Mouse (Mus musculus) ES-E14 (cell line): ENCODE data around the gene Cys1. TPM values are rescaled to one million over a fixed set of nuclear protein-coding genes. Genes with fewer than 3 reads are reported as not detected.

ENCODE experiments used
- DNase-seq: peaks from one replicate; pipeline ENCODE4 v3.0.0-alpha.2; 2013; ENCODE audit warnings: low read depth, low spot score
- H3K27ac ChIP-seq: 2 replicates; pipeline ENCODE4 v1.5.1; 2012; ENCODE audit warnings: low read depth, mild to moderate bottlenecking, low read length, moderate library complexity, mixed read lengths; ENCODE audit not compliant: poor library complexity, insufficient read depth, severe bottlenecking
- H3K36me3 ChIP-seq: 2 replicates; pipeline ENCODE4 v1.6.1; 2012; ENCODE audit warnings: mild to moderate bottlenecking, low read length, moderate library complexity, mixed read lengths; ENCODE audit not compliant: control insufficient read depth, poor library complexity, insufficient read depth, severe bottlenecking
- H3K4me1 ChIP-seq, 2 experiments: fragments of 150-350 bp in 1 of 2; sonication (generic) in 1 of 2; 2 replicates each; pipeline ENCODE4 v1.6.1; 2012; ENCODE audit warnings: low read length in 2 of 2, mild to moderate bottlenecking in 1 of 2, mixed read lengths in 1 of 2; ENCODE audit not compliant: control insufficient read depth in 2 of 2, insufficient read depth in 2 of 2, poor library complexity in 1 of 2
- H3K4me3 ChIP-seq, 2 experiments: fragments of 150-350 bp in 1 of 2; sonication (generic) in 1 of 2; 2 replicates each; pipeline ENCODE4 v1.5.1; 2012; ENCODE audit warnings: low read length in 2 of 2, low read depth in 1 of 2, mild to moderate bottlenecking in 1 of 2, mixed read lengths in 1 of 2; ENCODE audit not compliant: insufficient read depth in 1 of 2, poor library complexity in 1 of 2, severe bottlenecking in 1 of 2
- H3K9ac ChIP-seq: 2 replicates; pipeline ENCODE4 v1.6.1; 2012; ENCODE audit warnings: low read depth, mild to moderate bottlenecking, low read length, mixed read lengths; ENCODE audit not compliant: poor library complexity, insufficient read depth, severe bottlenecking
- H3K9me3 ChIP-seq: fragments of 150-350 bp; sonication (generic); 2 replicates; pipeline ENCODE4 v1.6.1; 2012; ENCODE audit warnings: low read depth, mild to moderate bottlenecking, low read length; ENCODE audit not compliant: control insufficient read depth, insufficient read depth
- CHD2 ChIP-seq: IDR thresholded peaks from 2 replicates; pipeline ENCODE4 v1.6.1; 2014; ENCODE audit warnings: mild to moderate bottlenecking, low read depth, low read length, inconsistent platforms
- HCFC1 ChIP-seq: IDR thresholded peaks from 2 replicates; pipeline ENCODE4 v1.6.1; 2012; ENCODE audit warnings: low read length, inconsistent platforms, borderline replicate concordance; ENCODE audit not compliant: insufficient read depth
- MAFK ChIP-seq: IDR thresholded peaks from 2 replicates; pipeline ENCODE4 v1.6.1; 2014; ENCODE audit warnings: mild to moderate bottlenecking, low read depth, low read length, inconsistent platforms; ENCODE audit not compliant: insufficient read depth
- ZC3H11A ChIP-seq: IDR thresholded peaks from 2 replicates; pipeline ENCODE4 v1.6.1; 2012; ENCODE audit warnings: low read depth, mild to moderate bottlenecking, inconsistent platforms, low read length, borderline replicate concordance
- ZNF384 ChIP-seq: IDR thresholded peaks from 2 replicates; pipeline ENCODE4 v1.6.1; 2012; ENCODE audit warnings: low read depth, low read length, inconsistent platforms
- in situ Hi-C, 2 experiments: fragments of 600-800 bp; cut with MboI; formaldehyde crosslinking; loops; one replicate each; pipeline ENCODE4 v1.15.1; 2025; ENCODE audit warnings: low sequenced_read_pairs in 2 of 2, inconsistent platforms in 1 of 2; ENCODE audit not compliant: unreplicated experiment in 2 of 2
- total RNA-seq: library from RNA; depleted of rRNA; stranded (reverse); fragments of 300-350 nt; gene quantifications from 2 replicates; pipeline ENCODE4 v1.2.3, GENCODE M21; 2012

The Cys1 gene
- total RNA-seq, 1 experiment: not detected

- H3K27ac ChIP-seq: no peak overlapping the region
Observed at GRCm38 (mm10) chr12:24716721-24717301, 35.2 kb upstream of the Cys1 start.

GRCm38 (mm10) chr12:24715268-24715896, 33.8 kb upstream of the Cys1 start:
- no peak overlapping the region for H3K4me3 ChIP-seq
- TF ChIP-seq ZNF384: no peak
- TF ChIP-seq HCFC1: no peak
- no peak for TF ChIP-seq MAFK
- TF ChIP-seq ZC3H11A: no peak
- TF ChIP-seq CHD2: no peak
- in situ Hi-C loops: loop anchor here (10.0 kb wide), 2 partner anchors 229 to 239 kb away; no protein-coding TSS in a partner anchor
- H3K36me3 ChIP-seq: peaks cover 28% of the 10 kb centered on the region
- no peaks in the 10 kb centered on the region for H3K9me3 ChIP-seq
- peaks cover 3 to 8% of the 10 kb centered on the region in 2 experiments; a peak in 3 of 4 replicates for H3K4me1 ChIP-seq
- H3K27ac ChIP-seq: no peak overlapping the region
- no peak for DNase-seq
- no peak overlapping the region for H3K9ac ChIP-seq

More at GRCm38 (mm10) chr12:24716721-24717301, 35.2 kb upstream of the Cys1 start:
- no peak for DNase-seq
- no peak overlapping the region for H3K4me3 ChIP-seq
- no peaks in the 10 kb centered on the region for H3K9me3 ChIP-seq
- H3K4me1 ChIP-seq: peaks cover 3 to 4% of the 10 kb centered on the region in 2 experiments; a peak in 3 of 4 replicates
- TF ChIP-seq ZNF384 (no peak), CHD2 (no peak), MAFK (no peak), ZC3H11A (peak; percentile 56; the same call in 1 of the 2 replicates), HCFC1 (no peak)
- peaks cover 16% of the 10 kb centered on the region for H3K36me3 ChIP-seq
- H3K9ac ChIP-seq: no peak overlapping the region
- in situ Hi-C loops: loop anchor here (10.0 kb wide), 2 partner anchors 228 to 238 kb away; no protein-coding TSS in a partner anchor

GRCm38 (mm10) chr12:24714579-24715255, 33.1 kb upstream of the Cys1 start:
- in situ Hi-C loops: loop anchor here (10.0 kb wide), 2 partner anchors 230 to 240 kb away; no protein-coding TSS in a partner anchor
- no peak overlapping the region; the same call in 1 of the 2 replicates for H3K27ac ChIP-seq
- H3K4me1 ChIP-seq: peaks cover 3 to 8% of the 10 kb centered on the region in 2 experiments; a peak in 3 of 4 replicates
- DNase-seq: no peak
- peaks cover 30% of the 10 kb centered on the region for H3K36me3 ChIP-seq
- no peak overlapping the region for H3K9ac ChIP-seq
- no peak overlapping the region for H3K4me3 ChIP-seq
- no peaks in the 10 kb centered on the region for H3K9me3 ChIP-seq
- TF ChIP-seq CHD2 (no peak), MAFK (no peak), HCFC1 (no peak), ZNF384 (no peak), ZC3H11A (no peak)

GRCm38 (mm10) chr12:24712396-24712795, 30.8 kb upstream of the Cys1 start:
- H3K9ac ChIP-seq: peak overlapping the region; percentile 40; the same call in 1 of the 2 replicates
- peaks cover 39% of the 10 kb centered on the region for H3K36me3 ChIP-seq
- H3K9me3 ChIP-seq: no peaks in the 10 kb centered on the region
- peak overlapping the region in 1 of 2 experiments; percentile 30; a peak in 2 of 4 replicates for H3K4me3 ChIP-seq
- H3K27ac ChIP-seq: no peak overlapping the region
- DNase-seq: no peak
- in situ Hi-C loops: loop anchor here (10.0 kb wide), 2 partner anchors 232 to 242 kb away; no protein-coding TSS in a partner anchor
- H3K4me1 ChIP-seq: peaks cover 3 to 8% of the 10 kb centered on the region in 2 experiments; a peak in 3 of 4 replicates
- no peak for TF ChIP-seq ZC3H11A
- no peak for TF ChIP-seq ZNF384
- TF ChIP-seq HCFC1: no peak
- no peak for TF ChIP-seq CHD2
- TF ChIP-seq MAFK: no peak
